ENCODE assay signal across 8 mouse cellular contexts in the genomic region with DNA sequence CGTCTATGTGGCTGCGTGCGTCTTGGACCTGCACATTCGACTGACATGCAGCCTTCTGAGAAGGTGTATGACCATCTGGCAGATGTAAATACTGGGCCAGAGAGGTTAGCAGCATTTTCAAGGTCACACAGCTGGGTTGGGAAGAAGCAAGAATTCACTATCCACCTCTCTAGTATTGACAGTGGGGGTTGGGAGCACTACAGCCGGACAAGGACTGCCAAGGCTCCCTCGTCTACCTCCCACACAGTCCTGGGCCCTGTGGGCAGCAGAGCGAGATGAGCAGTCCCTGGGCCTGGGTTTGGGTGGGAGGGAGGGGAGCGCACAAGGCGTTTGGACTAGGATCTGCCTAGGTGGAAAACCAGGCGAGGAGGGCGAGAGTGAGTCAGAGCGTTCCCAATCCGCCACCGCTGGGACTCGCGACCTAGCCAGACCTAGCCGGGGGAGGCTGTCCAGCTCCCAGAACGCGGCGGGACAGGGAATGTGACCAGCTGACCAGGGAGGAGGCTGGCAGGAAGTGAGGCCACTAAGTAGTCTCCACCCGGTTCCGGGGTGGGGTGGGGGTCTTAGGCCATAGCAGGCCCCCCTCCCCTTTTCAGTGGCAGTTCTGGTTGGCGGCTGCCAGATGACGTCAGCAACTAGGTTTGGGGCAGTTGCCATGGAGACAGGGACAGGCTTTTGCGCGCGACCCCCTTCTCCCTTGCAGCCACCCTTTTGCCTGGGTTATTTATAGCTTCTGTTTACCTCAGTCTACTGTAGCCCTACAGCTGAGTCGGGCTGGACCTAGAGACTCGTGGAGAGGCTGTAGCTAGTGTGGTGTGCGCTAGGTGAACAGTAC. TPM values are rescaled to one million over a fixed set of nuclear protein-coding genes. Genes with fewer than 3 reads are reported as not detected.
DNase-seq lines count a peak whose midpoint lies in the region; ATAC-seq and TF ChIP-seq lines count a peak whose summit lies in the region.

No protein-coding gene starts in this region.

- ATAC-seq in forebrain, embryonic 16.5 days: peak; percentile 60
- ATAC-seq in lung, embryonic 14.5 days (ENCODE audit: insufficient read depth): peak; percentile 80
- peak; percentile 39; the same call in 1 of the 2 replicates for ATAC-seq in neutrophil, adult 5-6 weeks (ENCODE audit: extremely low read depth, insufficient number of reproducible peaks, low FRiP score, poor library complexity, severe bottlenecking)

- no peaks in the 10 kb centered on the region for H3K9me3 ChIP-seq in forebrain, embryonic 16.5 days (ENCODE audit: control insufficient read depth, low read length)
- H3K9me3 ChIP-seq in lung, embryonic 14.5 days (ENCODE audit: low read depth, low read length): no peaks in the 10 kb centered on the region

- H3K27ac ChIP-seq in forebrain, embryonic 16.5 days (ENCODE audit: low read length): peak overlapping the region; percentile 74
- H3K27ac ChIP-seq in lung, embryonic 14.5 days (ENCODE audit: low read depth): peak overlapping the region; percentile 87
- H3K27ac ChIP-seq in thymus, adult 2 months (ENCODE audit: control insufficient read depth, insufficient read depth, low read length): peak overlapping the region; percentile 95

- peaks cover 21% of the 10 kb centered on the region for H3K4me1 ChIP-seq in forebrain, embryonic 16.5 days (replicated peaks; ENCODE audit: control insufficient read depth, insufficient read depth, low read length)
- peaks cover 8% of the 10 kb centered on the region; the same call in 1 of the 2 replicates for H3K4me1 ChIP-seq in lung, embryonic 14.5 days (ENCODE audit: insufficient read depth)
- peaks cover 30% of the 10 kb centered on the region for H3K4me1 ChIP-seq in thymus, adult 2 months (replicated peaks; ENCODE audit: control insufficient read depth, insufficient read depth, low read length)

- TF ChIP-seq POLR2A in thymus, adult 2 months (IDR thresholded peaks at IDR 0.05; ENCODE audit: control insufficient read depth, extremely low read depth, insufficient read depth, low read length, poor library complexity): no peak

- no peaks in the 10 kb centered on the region for H3K36me3 ChIP-seq in forebrain, embryonic 16.5 days (ENCODE audit: control insufficient read depth, insufficient read depth)
- no peaks in the 10 kb centered on the region for H3K36me3 ChIP-seq in lung, embryonic 14.5 days (ENCODE audit: insufficient read depth)
- H3K36me3 ChIP-seq in thymus, adult 2 months (ENCODE audit: control insufficient read depth, insufficient read depth, low read length): no peaks in the 10 kb centered on the region

- under 1% methylated on average over 30 of the region's 30 CpGs for WGBS in forebrain, embryonic 16.5 days
- 1% methylated on average over 30 of the region's 30 CpGs for WGBS in lung, embryonic 14.5 days
- 2% methylated on average over 30 of the region's 30 CpGs for WGBS in thymus, adult 2 months

- no peak for TF ChIP-seq CTCF in lung, embryonic 14.5 days (IDR thresholded peaks at IDR 0.05; ENCODE audit: low read depth)
- peak; percentile 52; the same call in 1 of the 2 replicates for TF ChIP-seq CTCF in thymus, adult 2 months (IDR thresholded peaks at IDR 0.05; ENCODE audit: borderline replicate concordance, control insufficient read depth, extremely low read depth, insufficient read depth, low read length, poor library complexity)

- H3K9ac ChIP-seq in forebrain, embryonic 16.5 days (replicated peaks; ENCODE audit: low read depth, low read length): peak overlapping the region; percentile 73
- H3K9ac ChIP-seq in lung, embryonic 14.5 days: peak overlapping the region; percentile 90

- H3K4me2 ChIP-seq in forebrain, embryonic 16.5 days (ENCODE audit: low read length): peak overlapping the region; percentile 97
- peak overlapping the region; percentile 96 for H3K4me2 ChIP-seq in lung, embryonic 14.5 days

- peak overlapping the region; percentile 68 for H3K4me3 ChIP-seq in forebrain, embryonic 16.5 days (replicated peaks; ENCODE audit: low read length)
- H3K4me3 ChIP-seq in lung, embryonic 14.5 days (ENCODE audit: low read depth, low read length): peak overlapping the region; percentile 77
- peak overlapping the region; percentile 100 for H3K4me3 ChIP-seq in thymus, adult 2 months (ENCODE audit: control insufficient read depth, insufficient read depth, low read length)

- peak; percentile 76 for DNase-seq in ES-CJ7 (ENCODE audit: low read depth, low spot score)
- peak; percentile 76 to 77 for DNase-seq in cerebellum, adult 18-20 months
- peak; percentile 84 to 92 for DNase-seq in heart, postnatal 36 days
- DNase-seq in layer of hippocampus, adult 8-10 months (ENCODE audit: low spot score in 2 of 2): peak; percentile 83
- peak; percentile 91 for DNase-seq in lung, embryonic 14.5 days
- peak; percentile 85 for DNase-seq in thymus, adult 2 months

- intact Hi-C loops in heart, postnatal 36 days (cut with DNase I): no loop called here

- H3K27me3 ChIP-seq in forebrain, embryonic 16.5 days (replicated peaks; ENCODE audit: control insufficient read depth, insufficient read depth, low read length): no peaks in the 10 kb centered on the region
- H3K27me3 ChIP-seq in lung, embryonic 14.5 days (ENCODE audit: insufficient read depth, low read length): no peaks in the 10 kb centered on the region
- H3K27me3 ChIP-seq in thymus, adult 2 months (ENCODE audit: control insufficient read depth, insufficient read depth, low read length): no peaks in the 10 kb centered on the region

RNA-seq across cellular contexts. Expression of gene Ripor1, which starts 1.4 kb away (rescaled TPM):
- 31.6 and 33.4 TPM in 2 replicates for polyA plus RNA-seq in forebrain, embryonic 16.5 days (2015; fragmentation: Nextera tagmentation; extraction: Ambion mirVana)
- 10 to 100 TPM; 53.0 to 53.8 TPM for total RNA-seq in heart, postnatal 36 days (2021)
- 10 to 100 TPM; 75.4 to 83.7 (median 81.8) TPM for total RNA-seq in layer of hippocampus, adult 8-10 months (2022)
- polyA plus RNA-seq in lung, embryonic 14.5 days (2014; fragmentation: Nextera tagmentation; extraction: Ambion mirVana): 32.1 and 33.7 TPM in 2 replicates
- 6.2 and 7.6 TPM in 2 replicates for total RNA-seq in neutrophil, adult 5-6 weeks (2017)
- polyA plus RNA-seq in thymus, adult 2 months (2012; rRNA removed): 125 and 128 TPM in 2 replicates

RNA-seq across cellular contexts. Expression of gene Ctcf, which starts 30.0 kb away (rescaled TPM):
- polyA plus RNA-seq in forebrain, embryonic 16.5 days (2015; fragmentation: Nextera tagmentation; extraction: Ambion mirVana): 137 and 143 TPM in 2 replicates
- total RNA-seq in heart, postnatal 36 days (2021): 10 to 100 TPM; 40.0 to 43.0 TPM
- total RNA-seq in layer of hippocampus, adult 8-10 months (2022): 10 to 100 TPM; 67.5 to 77.9 (median 71.5) TPM
- polyA plus RNA-seq in lung, embryonic 14.5 days (2014; fragmentation: Nextera tagmentation; extraction: Ambion mirVana): 127 and 129 TPM in 2 replicates
- 140 and 147 TPM in 2 replicates for total RNA-seq in neutrophil, adult 5-6 weeks (2017)
- polyA plus RNA-seq in thymus, adult 2 months (2012; rRNA removed): 67.0 and 89.4 TPM in 2 replicates

RNA-seq across cellular contexts. Expression of gene Agrp, which starts 30.8 kb away (rescaled TPM):
- polyA plus RNA-seq in forebrain, embryonic 16.5 days (2015; fragmentation: Nextera tagmentation; extraction: Ambion mirVana): 0.67 and 0.91 TPM in 2 replicates
- not detected for total RNA-seq in heart, postnatal 36 days (2021)
- total RNA-seq in layer of hippocampus, adult 8-10 months (2022): under 1 TPM in 1 of 4 experiments, not detected in 3; 0.79 TPM
- 0.69 and 0.89 TPM in 2 replicates for polyA plus RNA-seq in lung, embryonic 14.5 days (2014; fragmentation: Nextera tagmentation; extraction: Ambion mirVana)
- total RNA-seq in neutrophil, adult 5-6 weeks (2017): not detected in 2 replicates
- 0.52 and 1.00 TPM in 2 replicates for polyA plus RNA-seq in thymus, adult 2 months (2012; rRNA removed)

RNA-seq across cellular contexts. Expression of gene Atp6v0d1, which starts 40.6 kb away (rescaled TPM):
- polyA plus RNA-seq in forebrain, embryonic 16.5 days (2015; fragmentation: Nextera tagmentation; extraction: Ambion mirVana): 193 and 203 TPM in 2 replicates
- 10 to 100 TPM; 51.7 to 53.4 TPM for total RNA-seq in heart, postnatal 36 days (2021)
- total RNA-seq in layer of hippocampus, adult 8-10 months (2022): 100 to 1,000 TPM; 258 to 301 (median 285) TPM
- polyA plus RNA-seq in lung, embryonic 14.5 days (2014; fragmentation: Nextera tagmentation; extraction: Ambion mirVana): 74.6 and 81.0 TPM in 2 replicates
- total RNA-seq in neutrophil, adult 5-6 weeks (2017): 71.1 and 86.3 TPM in 2 replicates
- polyA plus RNA-seq in thymus, adult 2 months (2012; rRNA removed): 112 and 119 TPM in 2 replicates

Comparison
In these comparisons a context has a peak if more than half of its experiments do, and no peak if none do; other contexts are left out.
1. Peak in every context shown above with its lines: DNase-seq, ATAC-seq, H3K4me3 ChIP-seq and H3K27ac ChIP-seq.